Comparison of ENCODE assay signal across 8 mouse cellular contexts in genomic region chr1:122212484-122212883, GRCm38 (mm10).
DNase-seq lines count a peak whose midpoint lies in the region; ATAC-seq lines count a peak whose summit lies in the region.

No protein-coding gene starts in this region.

- H3K4me3 ChIP-seq in hindbrain, embryonic 16.5 days (ENCODE audit: low read length) = no peak overlapping the region
- no peak overlapping the region for H3K4me3 ChIP-seq in heart, embryonic 11.5 days (ENCODE audit: low read depth, low read length)

- DNase-seq in kidney, postnatal 10 days = peak; percentile 33
- no peak for DNase-seq in kidney, adult 9 months
- peak; percentile 40 to 66 for DNase-seq in adrenal gland, postnatal 36 days
- peak; percentile 34 for DNase-seq in lung, postnatal 36 days
- no peak for DNase-seq in adipocyte (ENCODE audit: low spot score)
- DNase-seq in embryo, embryonic 11 days = no peak

- H3K4me1 ChIP-seq in hindbrain, embryonic 16.5 days (ENCODE audit: control insufficient read depth, insufficient read depth, low read depth, low read length) = no peaks in the 10 kb centered on the region
- H3K4me1 ChIP-seq in heart, embryonic 11.5 days (ENCODE audit: control insufficient read depth, insufficient read depth, low read length) = no peaks in the 10 kb centered on the region

- WGBS in hindbrain, embryonic 16.5 days = 47% methylated on average over 2 of the region's 2 CpGs
- 51% methylated on average over 2 of the region's 2 CpGs for WGBS in heart, embryonic 11.5 days (ENCODE audit: insufficient replicate concordance)

- peak; percentile 92 for ATAC-seq in hindbrain, embryonic 16.5 days
- no peak for ATAC-seq in heart, embryonic 11.5 days (replicated peaks; ENCODE audit: insufficient number of reproducible peaks, low FRiP score, low TSS enrichment)

- H3K27ac ChIP-seq in hindbrain, embryonic 16.5 days (ENCODE audit: low read depth, low read length) = no peak overlapping the region
- no peak overlapping the region for H3K27ac ChIP-seq in heart, embryonic 11.5 days (ENCODE audit: low read depth, low read length)

- no peaks in the 10 kb centered on the region for H3K27me3 ChIP-seq in hindbrain, embryonic 16.5 days (replicated peaks; ENCODE audit: control insufficient read depth, insufficient read depth, low read length)
- H3K27me3 ChIP-seq in heart, embryonic 11.5 days (ENCODE audit: control insufficient read depth, insufficient read depth, low read length) = no peaks in the 10 kb centered on the region

- H3K9me3 ChIP-seq in hindbrain, embryonic 16.5 days (ENCODE audit: control insufficient read depth, low read length) = no peaks in the 10 kb centered on the region
- H3K9me3 ChIP-seq in heart, embryonic 11.5 days (replicated peaks; ENCODE audit: control insufficient read depth, low read length) = no peaks in the 10 kb centered on the region

- no peak overlapping the region for H3K4me2 ChIP-seq in hindbrain, embryonic 16.5 days (ENCODE audit: low read length)
- no peak overlapping the region for H3K4me2 ChIP-seq in heart, embryonic 11.5 days

- H3K36me3 ChIP-seq in hindbrain, embryonic 16.5 days (ENCODE audit: control insufficient read depth, insufficient read depth, low read length) = no peaks in the 10 kb centered on the region
- no peaks in the 10 kb centered on the region for H3K36me3 ChIP-seq in heart, embryonic 11.5 days (ENCODE audit: control insufficient read depth, insufficient read depth, low read length)

- H3K9ac ChIP-seq in hindbrain, embryonic 16.5 days (ENCODE audit: low read depth, low read length) = no peak overlapping the region
- H3K9ac ChIP-seq in heart, embryonic 11.5 days (ENCODE audit: low read depth, low read length) = no peak overlapping the region

Comparison
In these comparisons a context has a peak if more than half of its experiments do, and no peak if none do; other contexts are left out.
1. DNase-seq: peak in kidney, postnatal 10 days (single experiment), adrenal gland, postnatal 36 days (2 of 2) and lung, postnatal 36 days (single experiment); none in kidney, adult 9 months (single experiment), adipocyte (single experiment) and embryo, embryonic 11 days (single experiment).